Mouse (Mus musculus) forebrain, embryonic 16.5 days (tissue): Measurements from ENCODE around the gene Npnt. TPM values are rescaled to one million over a fixed set of nuclear protein-coding genes. Genes with fewer than 3 reads are reported as not detected.

ENCODE experiments used
- ATAC-seq: fragments of 200-750 bp; cut with Nextera tagmentation; 2 replicates; pipeline ENCODE4 v1.8.0; 2017; ENCODE audit warnings: mild to moderate bottlenecking, moderate library complexity
- H3K27ac ChIP-seq: fragments of 300-500 bp; sonication (generic); 2 replicates; pipeline ENCODE4 v1.5.1; 2014; ENCODE audit warnings: low read length, control low read depth
- H3K27me3 ChIP-seq: fragments of 300-500 bp; sonication (generic); replicated peaks from 2 replicates; pipeline ENCODE4 v1.6.1; 2014; ENCODE audit warnings: low read length; ENCODE audit not compliant: control insufficient read depth, insufficient read depth
- H3K36me3 ChIP-seq: fragments of 300-500 bp; sonication (generic); 2 replicates; pipeline ENCODE4 v1.6.1; 2014; ENCODE audit not compliant: control insufficient read depth, insufficient read depth
- H3K4me1 ChIP-seq: fragments of 300-500 bp; sonication (generic); replicated peaks from 2 replicates; pipeline ENCODE4 v1.6.1; 2014; ENCODE audit warnings: low read length; ENCODE audit not compliant: control insufficient read depth, insufficient read depth
- H3K4me2 ChIP-seq: fragments of 300-500 bp; sonication (generic); 2 replicates; pipeline ENCODE4 v1.6.1; 2014; ENCODE audit warnings: mild to moderate bottlenecking, low read length, control low read depth
- H3K4me3 ChIP-seq: fragments of 300-500 bp; sonication (generic); replicated peaks from 2 replicates; pipeline ENCODE4 v1.5.1; 2014; ENCODE audit warnings: mild to moderate bottlenecking, low read length, control low read depth
- H3K9ac ChIP-seq: fragments of 300-500 bp; sonication (generic); replicated peaks from 2 replicates; pipeline ENCODE4 v1.6.1; 2014; ENCODE audit warnings: low read depth, low read length, control low read depth
- H3K9me3 ChIP-seq: fragments of 300-500 bp; sonication (generic); 2 replicates; pipeline ENCODE4 v1.6.1; 2016; ENCODE audit warnings: low read length; ENCODE audit not compliant: control insufficient read depth
- WGBS: fragments of 180-500 bp; shearing (Covaris S2); extraction: QIAGEN DNeasy Blood & Tissue Kit; methylation state at CpG from one replicate; pipeline ENCODE4 v1.1.7; 2014; 5-methylcytosine and 5-hydroxymethylcytosine counted together
- polyA plus RNA-seq: library from polyadenylated mRNA; unstranded; fragments of >200 nt; fragmentation: Nextera tagmentation; extraction: Ambion mirVana; gene quantifications from 2 replicates; pipeline ENCODE4 v1.2.1, GENCODE M21; 2015

Npnt gene
- polyA plus RNA-seq, 1 experiment from 2014 or later = 6.3 TPM

DNA sequence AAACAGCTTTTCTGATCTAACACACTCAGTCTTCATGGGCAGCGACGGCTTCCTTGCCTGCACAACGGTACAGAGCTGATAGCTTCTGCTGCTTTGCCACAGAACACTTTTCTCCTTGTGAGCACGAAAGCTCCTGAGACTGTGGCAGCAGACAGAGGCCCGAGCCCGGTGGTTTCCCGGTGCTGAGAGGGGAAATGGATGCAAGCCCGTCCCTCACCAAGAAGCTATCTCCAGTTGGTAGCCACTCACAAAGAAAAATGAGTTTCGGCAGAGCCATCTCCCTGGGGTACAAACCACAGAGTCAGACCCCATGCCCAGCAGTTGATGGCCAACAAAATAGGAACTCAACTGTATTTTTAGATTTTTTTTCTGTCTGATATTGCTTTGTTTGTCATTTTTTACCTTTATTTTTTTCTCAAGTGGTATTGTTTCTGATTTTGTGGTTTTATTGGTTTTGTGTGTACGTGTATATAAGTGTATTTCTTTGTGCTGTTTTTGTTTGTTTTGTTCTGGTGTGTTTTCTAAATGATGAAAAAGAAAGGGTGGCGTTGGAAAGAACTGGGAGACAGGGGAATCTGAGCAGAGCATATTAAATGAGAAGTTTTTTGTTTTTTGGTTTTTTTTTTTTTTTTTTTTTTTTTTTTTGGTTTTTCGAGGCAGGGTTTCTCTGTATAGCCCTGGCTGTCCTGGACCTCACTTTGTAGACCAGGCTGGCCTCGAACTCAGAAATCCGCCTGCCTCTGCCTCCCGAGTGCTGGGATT is 111.3 kb downstream of the Npnt start:
- peaks cover 9% of the 10 kb centered on the region for H3K36me3 ChIP-seq
- H3K4me2 ChIP-seq = no peak overlapping the region
- H3K4me3 ChIP-seq = no peak overlapping the region
- H3K9ac ChIP-seq = no peak overlapping the region
- no peak for ATAC-seq
- H3K27ac ChIP-seq = no peak overlapping the region
- H3K27me3 ChIP-seq = no peaks in the 10 kb centered on the region
- WGBS = 89% methylated on average over 15 of the region's 15 CpGs
- H3K9me3 ChIP-seq = no peaks in the 10 kb centered on the region
- H3K4me1 ChIP-seq = no peaks in the 10 kb centered on the region

- 82% methylated on average over 4 of the region's 4 CpGs for WGBS
- ATAC-seq = no peak
- no peak overlapping the region for H3K4me3 ChIP-seq
Observed at GRCm38 (mm10) chr3:132837134-132837533, 113.0 kb downstream of the Npnt start.

GRCm38 (mm10) chr3:132835118-132835794 is 114.8 kb downstream of the Npnt start:
- Histone ChIP-seq H3K9ac (no peak overlapping the region), H3K4me1 (no peaks in the 10 kb centered on the region), H3K27me3 (no peaks in the 10 kb centered on the region), H3K27ac (no peak overlapping the region), H3K9me3 (no peaks in the 10 kb centered on the region), H3K36me3 (peaks cover 10% of the 10 kb centered on the region), H3K4me2 (no peak overlapping the region), H3K4me3 (no peak overlapping the region)
- 80% methylated on average over 6 of the region's 6 CpGs for WGBS
- ATAC-seq = no peak

More at GRCm38 (mm10) chr3:132837134-132837533, 113.0 kb downstream of the Npnt start:
- Histone ChIP-seq H3K9ac (no peak overlapping the region), H3K9me3 (no peaks in the 10 kb centered on the region), H3K27ac (no peak overlapping the region), H3K4me2 (no peak overlapping the region), H3K4me1 (no peaks in the 10 kb centered on the region), H3K27me3 (no peaks in the 10 kb centered on the region), H3K36me3 (peaks cover 9% of the 10 kb centered on the region)

Other genes with a start within 250 kb of the Npnt start
- 17.0 and 22.9 TPM in 2 replicates for gene Ints12, start 141.5 kb upstream of the Npnt start, polyA plus RNA-seq
- gene Gstcd, start 141.7 kb upstream of the Npnt start, polyA plus RNA-seq = 4.2 and 4.5 TPM in 2 replicates